Comparison of ENCODE assay signal across 8 mouse cellular contexts in genomic region chr2:170343133-170343818, GRCm38 (mm10).
DNase-seq lines count a peak whose midpoint lies in the region; ATAC-seq and TF ChIP-seq lines count a peak whose summit lies in the region.

No protein-coding gene starts in this region.

- H3K36me3 ChIP-seq in liver, embryonic 15.5 days (replicated peaks), result no peaks in the 10 kb centered on the region
- H3K36me3 ChIP-seq in thymus, adult 2 months (ENCODE audit: control insufficient read depth, insufficient read depth, low read length), result no peaks in the 10 kb centered on the region

- no peak; the same call in 1 of the 2 replicates for TF ChIP-seq CTCF in thymus, adult 2 months (IDR thresholded peaks at IDR 0.05; ENCODE audit: borderline replicate concordance, control insufficient read depth, extremely low read depth, insufficient read depth, low read length, poor library complexity)

- H3K4me3 ChIP-seq in liver, embryonic 15.5 days (replicated peaks), result no peak overlapping the region
- no peak overlapping the region for H3K4me3 ChIP-seq in thymus, adult 2 months (ENCODE audit: control insufficient read depth, insufficient read depth, low read length)

- TF ChIP-seq POLR2A in thymus, adult 2 months (IDR thresholded peaks at IDR 0.05; ENCODE audit: control insufficient read depth, extremely low read depth, insufficient read depth, low read length, poor library complexity), result no peak

- H3K9me3 ChIP-seq in liver, embryonic 15.5 days (replicated peaks), result no peaks in the 10 kb centered on the region

- H3K9ac ChIP-seq in liver, embryonic 15.5 days, result no peak overlapping the region

- H3K27me3 ChIP-seq in liver, embryonic 15.5 days, result no peaks in the 10 kb centered on the region
- H3K27me3 ChIP-seq in thymus, adult 2 months (ENCODE audit: control insufficient read depth, insufficient read depth, low read length), result no peaks in the 10 kb centered on the region

- H3K27ac ChIP-seq in liver, embryonic 15.5 days (replicated peaks), result peak overlapping the region; percentile 58
- peak overlapping the region; percentile 57 for H3K27ac ChIP-seq in thymus, adult 2 months (ENCODE audit: control insufficient read depth, insufficient read depth, low read length)

- H3K4me1 ChIP-seq in liver, embryonic 15.5 days (replicated peaks), result peaks cover 25% of the 10 kb centered on the region
- peaks cover 28% of the 10 kb centered on the region for H3K4me1 ChIP-seq in thymus, adult 2 months (replicated peaks; ENCODE audit: control insufficient read depth, insufficient read depth, low read length)

- peak; percentile 38 to 49 for DNase-seq in frontal cortex, postnatal 36 days (ENCODE audit: low spot score in 2 of 2)
- DNase-seq in adrenal gland, postnatal 10 days, result peak; percentile 87
- peak; percentile 65 for DNase-seq in gastrocnemius, adult 18-20 months (ENCODE audit: low spot score)
- DNase-seq in kidney, adult 11 months, result peak; percentile 51
- DNase-seq in neural tube, embryonic 10.5 days (ENCODE audit: extremely low spot score, low spot score), result peak; percentile 77
- peak; percentile 82 for DNase-seq in thymus, adult 2 months

- no peak for ATAC-seq in frontal cortex, adult (ENCODE audit: low TSS enrichment)
- no peak for ATAC-seq in liver, embryonic 15.5 days (ENCODE audit: insufficient read depth)

- 23% methylated on average over 17 of the region's 17 CpGs for WGBS in liver, embryonic 15.5 days (ENCODE audit: insufficient replicate concordance)
- 14% methylated on average over 17 of the region's 17 CpGs for WGBS in thymus, adult 2 months

- H3K4me2 ChIP-seq in liver, embryonic 15.5 days, result peak overlapping the region; percentile 13; the same call in 1 of the 2 replicates
